Mouse (Mus musculus) heart, postnatal 4 days (tissue): Measurements from ENCODE around the gene Myt1l. TPM values are rescaled to one million over a fixed set of nuclear protein-coding genes. Genes with fewer than 3 reads are reported as not detected.
A peak's percentile ranks its signal among the peaks of the same experiment; 100 is the strongest.

Experiments
- DNase-seq: peaks from one replicate; pipeline ENCODE4 v3.0.0; 2021
- total RNA-seq, 2 experiments: library from RNA; stranded (reverse); gene quantifications; 2 replicates each; pipeline ENCODE4 v1.2.3; 2021

The Myt1l gene
- total RNA-seq, 2 experiments from 2014 or later = 0.05 to 0.21 TPM

- DNase-seq = no peak
These were observed 212.3 kb downstream of the Myt1l start for GRCm38 (mm10) chr12:29740346-29741025.

DNA sequence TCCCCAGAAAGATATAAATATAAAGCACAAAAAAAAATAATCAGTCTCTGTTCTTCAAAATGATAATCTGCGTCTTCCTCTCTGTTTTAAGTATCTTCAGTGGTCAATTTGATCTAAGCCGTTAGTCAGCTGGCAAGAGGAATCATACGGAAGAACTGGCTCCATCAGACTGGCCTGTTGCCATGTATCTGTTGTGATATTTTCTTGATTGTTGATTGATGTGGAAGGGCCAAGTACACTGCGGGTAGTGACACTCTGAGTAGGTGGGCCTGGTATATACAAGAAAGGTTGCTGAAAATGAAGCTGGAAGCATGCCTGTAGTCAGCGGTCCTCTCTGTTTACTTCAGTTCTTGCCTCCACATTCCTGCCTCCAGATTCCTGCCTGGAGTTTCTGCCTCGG, 213.0 kb downstream of the Myt1l start:
- no peak for DNase-seq

- no peak for DNase-seq
These were observed 222.5 kb downstream of the Myt1l start for GRCm38 (mm10) chr12:29750604-29751128.

- DNase-seq = no peak
These were observed 227.1 kb downstream of the Myt1l start for GRCm38 (mm10) chr12:29755086-29755871.

DNA sequence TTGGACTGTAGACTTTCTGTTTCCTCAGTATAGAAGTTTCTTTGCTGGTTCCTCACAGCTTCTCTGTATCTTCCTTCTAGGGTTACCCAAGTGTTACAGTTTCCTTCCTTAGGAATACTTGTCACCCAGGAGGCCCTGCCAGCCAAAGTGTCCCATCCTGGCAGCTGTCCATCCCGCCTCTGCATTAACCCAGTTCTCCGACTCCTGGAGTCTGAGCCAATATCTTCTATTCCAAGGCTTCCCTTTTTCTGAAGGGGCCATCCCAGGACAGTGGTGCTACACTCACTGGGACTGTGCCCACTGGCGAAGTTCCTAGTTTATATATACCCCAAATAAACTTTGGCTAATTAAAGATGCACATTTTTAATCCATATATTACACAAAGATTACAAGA, 227.7 kb downstream of the Myt1l start:
- peak; percentile 6 for DNase-seq

GRCm38 (mm10) chr12:29760611-29761010, 232.4 kb downstream of the Myt1l start:
- no peak for DNase-seq

DNA sequence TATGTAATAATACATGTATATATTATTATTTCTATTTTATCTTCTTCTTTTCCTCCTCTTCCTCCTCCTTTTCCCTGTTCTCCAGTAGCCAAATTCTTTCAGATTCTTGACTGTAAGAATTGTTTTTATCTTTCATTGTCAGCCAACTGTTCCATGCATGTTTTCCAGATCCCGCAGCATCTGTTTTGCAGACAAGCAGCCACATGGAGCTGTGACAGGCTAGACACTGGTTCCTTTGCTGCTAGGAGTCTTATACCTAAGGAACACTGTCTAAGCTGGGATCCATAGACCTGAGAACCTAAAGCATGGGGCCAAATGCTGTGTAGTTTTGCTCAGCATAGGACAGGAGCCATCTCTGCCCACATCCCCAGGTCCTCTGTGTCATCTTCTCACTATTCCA, 238.0 kb downstream of the Myt1l start:
- DNase-seq = no peak

GRCm38 (mm10) chr12:29771791-29772190, 243.6 kb downstream of the Myt1l start:
- DNase-seq = no peak

DNA sequence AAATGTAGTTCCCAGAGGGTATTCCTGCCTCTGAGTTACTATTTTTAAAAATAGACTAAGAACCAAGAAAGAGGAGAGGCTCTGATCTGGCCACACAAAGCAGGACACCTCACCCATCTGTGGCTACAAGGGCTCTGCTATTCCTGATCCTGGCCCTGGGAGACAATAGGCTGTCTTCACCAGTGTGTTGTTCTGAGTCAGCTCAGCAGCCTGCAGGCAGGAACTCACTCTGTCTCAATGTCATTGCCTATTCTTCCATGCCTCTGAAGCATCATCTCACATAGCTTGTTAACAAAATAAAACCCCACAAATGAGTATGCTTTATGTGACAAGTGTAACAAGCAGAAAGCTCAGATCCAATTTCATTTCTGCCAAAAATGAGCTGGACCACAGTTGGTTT, 244.2 kb downstream of the Myt1l start:
- DNase-seq = no peak

GRCm38 (mm10) chr12:29778901-29779300, 250.7 kb downstream of the Myt1l start:
- no peak for DNase-seq

GRCm38 (mm10) chr12:29789319-29790050, 261.3 kb downstream of the Myt1l start:
- peak; percentile 46 for DNase-seq

DNA sequence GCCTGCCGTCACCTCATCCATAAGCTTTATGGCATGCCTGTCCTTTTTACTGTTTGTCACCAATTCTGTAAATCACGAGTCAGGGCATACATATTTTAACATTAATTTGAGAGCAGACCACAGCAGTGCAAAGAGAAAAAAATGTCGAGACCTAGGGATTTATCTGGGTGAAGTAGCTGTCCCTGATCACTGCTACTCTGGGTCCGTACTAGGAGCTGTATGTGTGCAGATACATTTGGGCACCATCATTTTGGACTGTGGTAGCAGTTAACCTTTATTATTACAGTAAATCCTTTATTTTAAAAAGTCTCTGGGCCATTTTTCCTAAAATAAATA, 261.8 kb downstream of the Myt1l start:
- DNase-seq = no peak

DNA sequence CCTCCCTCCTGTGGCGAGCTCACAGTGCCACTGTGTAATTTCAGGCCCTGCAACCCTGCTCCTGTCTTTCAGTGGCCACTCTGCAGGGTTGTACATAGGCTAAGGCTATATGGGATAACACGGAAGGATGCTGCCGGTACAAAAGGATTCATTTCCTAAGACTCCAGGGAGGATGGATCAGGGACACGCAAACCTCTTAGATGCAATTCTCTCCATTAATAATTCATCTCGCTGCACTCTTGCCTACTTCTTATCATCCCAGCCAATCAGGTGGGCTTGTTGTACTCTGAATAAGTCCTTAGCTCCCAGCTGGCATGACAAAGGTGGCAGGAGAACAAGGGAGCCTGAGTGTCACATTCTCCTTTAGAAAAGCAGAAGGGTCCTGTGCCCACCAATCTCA, 264.8 kb downstream of the Myt1l start:
- no peak for DNase-seq

DNA sequence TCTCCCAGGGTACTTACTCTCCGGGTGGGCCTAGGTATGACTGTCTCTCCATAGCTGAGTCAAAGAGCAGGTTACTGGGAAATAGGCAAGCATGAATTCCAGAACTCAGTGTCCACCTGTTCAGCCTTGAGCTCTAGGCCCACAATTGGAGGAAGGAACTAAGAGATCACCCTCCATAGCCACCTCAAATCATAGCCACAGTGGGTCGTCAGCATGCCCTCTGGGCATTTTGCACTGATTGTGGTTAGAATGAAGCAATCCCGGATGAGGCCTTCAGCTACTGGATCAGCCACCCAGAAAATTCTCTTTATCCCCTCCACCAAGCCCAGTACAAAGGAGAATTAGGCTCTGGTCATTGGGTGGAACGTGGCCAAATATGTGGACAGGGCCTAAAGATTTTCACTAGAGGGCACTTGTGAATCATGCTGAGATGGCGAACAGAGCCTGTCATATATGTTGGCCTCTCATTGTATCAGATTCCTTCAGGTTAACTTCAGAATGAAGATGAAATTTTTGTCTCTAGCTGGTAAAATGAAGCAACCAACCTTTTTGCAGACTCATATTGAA, 267.0 kb downstream of the Myt1l start:
- DNase-seq = peak; percentile 51

- DNase-seq = no peak
These were observed 270.6 kb downstream of the Myt1l start for GRCm38 (mm10) chr12:29798595-29799391.

GRCm38 (mm10) chr12:29806415-29806814, 278.2 kb downstream of the Myt1l start:
- no peak for DNase-seq

DNA sequence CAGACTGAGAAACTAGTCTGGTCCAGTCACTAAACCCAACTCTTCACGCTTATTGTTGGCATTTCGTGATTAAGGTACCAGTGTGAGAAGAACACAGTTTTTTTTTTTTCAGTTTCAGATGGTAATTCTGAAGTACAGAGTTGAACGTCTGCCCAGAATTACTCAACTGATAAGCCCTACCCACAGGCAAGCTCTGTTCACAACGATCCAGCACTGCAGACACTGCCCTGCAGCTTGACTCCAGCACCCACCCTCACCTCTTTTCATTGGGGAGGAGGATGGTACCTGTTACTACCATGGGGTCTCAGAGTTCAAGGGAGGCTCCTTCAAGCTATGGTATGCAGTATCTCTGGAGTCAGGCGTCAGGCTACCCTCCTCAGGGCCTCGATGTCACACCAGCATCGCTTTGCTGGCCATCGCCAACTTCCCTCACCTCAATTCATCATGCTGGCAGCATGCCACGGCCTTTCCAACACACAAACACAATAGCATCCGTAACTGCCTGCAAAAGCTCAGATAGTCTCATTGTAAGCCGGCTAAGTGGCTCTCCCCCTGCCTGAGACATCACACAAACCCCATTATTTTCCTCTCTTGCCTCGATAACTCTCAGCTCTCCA, 281.5 kb downstream of the Myt1l start:
- DNase-seq = peak; percentile 39

- DNase-seq = no peak
These were observed 287.3 kb downstream of the Myt1l start for GRCm38 (mm10) chr12:29815466-29815865.

GRCm38 (mm10) chr12:29816130-29816529, 287.9 kb downstream of the Myt1l start:
- no peak for DNase-seq

DNA sequence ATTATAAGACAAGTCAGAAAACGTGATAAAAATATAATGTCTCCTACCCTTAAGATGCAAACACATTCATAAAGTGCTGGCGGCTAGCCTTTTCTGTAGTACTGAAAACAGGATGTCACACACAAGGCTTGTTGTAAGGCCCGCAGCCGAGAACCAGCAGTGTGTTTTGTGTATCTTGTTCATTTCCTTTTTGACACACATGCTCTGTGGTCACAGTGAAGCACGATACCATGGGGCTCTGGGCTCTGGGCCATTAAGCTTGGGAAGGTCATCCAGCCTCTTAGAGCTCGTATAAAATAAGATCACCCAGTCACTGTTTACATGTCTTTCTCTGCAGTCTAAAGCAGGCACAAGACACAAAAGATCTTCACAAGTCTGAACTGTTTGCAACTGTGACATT, 288.6 kb downstream of the Myt1l start:
- DNase-seq = peak; percentile 49

DNA sequence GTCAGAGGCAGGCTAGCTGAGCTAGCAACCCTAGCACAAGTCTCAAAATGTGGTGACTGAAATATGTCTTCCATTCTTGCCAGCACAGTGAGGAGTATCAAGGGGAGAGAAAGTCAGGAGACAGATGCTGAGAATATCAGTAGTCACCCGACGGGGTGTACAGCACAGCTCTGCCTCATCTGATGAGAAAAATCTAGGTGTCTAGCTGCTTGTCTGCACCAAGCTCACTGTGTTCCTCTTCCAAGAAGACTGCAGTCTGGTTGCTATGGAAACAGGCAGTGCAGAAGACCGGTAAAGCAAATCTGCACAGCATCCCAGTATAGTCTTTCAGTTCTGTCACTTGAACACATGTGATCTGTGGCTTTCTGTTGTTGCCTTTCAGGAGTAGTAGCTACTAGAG, 294.0 kb downstream of the Myt1l start:
- no peak for DNase-seq
